Mouse (Mus musculus): ENCODE data around the gene Nkx3-2. TPM values are rescaled to one million over a fixed set of nuclear protein-coding genes. Genes with fewer than 3 reads are reported as not detected.

Gene Nkx3-2
- total and polyA plus RNA-seq, 2 experiments from 2014 or later, result not detected

- Histone ChIP-seq H3K27ac (ENCODE audit: low read depth, low read length) (no peak overlapping the region), H3K9me3 (ENCODE audit: low read length) (no peaks in the 10 kb centered on the region), H3K27me3 (ENCODE audit: insufficient read depth, low read length) (peaks cover 1% of the 10 kb centered on the region; the same call in 1 of the 2 replicates), H3K36me3 (ENCODE audit: insufficient read depth, low read length) (no peaks in the 10 kb centered on the region), H3K4me1 (ENCODE audit: insufficient read depth, low read length) (no peaks in the 10 kb centered on the region), H3K4me2 (ENCODE audit: low read depth, low read length, poor library complexity, severe bottlenecking) (no peak overlapping the region), H3K4me3 (ENCODE audit: low read depth, low read length) (no peak overlapping the region), H3K9ac (replicated peaks; ENCODE audit: low read length, poor library complexity, severe bottlenecking) (no peak overlapping the region)
- no peak for TF ChIP-seq CTCF (IDR thresholded peaks at IDR 0.05)
- DNase-seq (ENCODE audit: low spot score) (no peak), ATAC-seq (ENCODE audit: low FRiP score) (no peak)
- WGBS, result 75% methylated on average over 6 of the region's 6 CpGs
Observed at GRCm38 (mm10) chr5:41738817-41739216, 25.5 kb downstream of the Nkx3-2 start.

- H3K4me2 ChIP-seq (ENCODE audit: low read depth, low read length, poor library complexity, severe bottlenecking), result no peak overlapping the region
- no peak overlapping the region for H3K9ac ChIP-seq (replicated peaks; ENCODE audit: low read length, poor library complexity, severe bottlenecking)
- no peak for DNase-seq (ENCODE audit: low spot score)
- no peak overlapping the region for H3K27ac ChIP-seq (ENCODE audit: low read depth, low read length)
- no peaks in the 10 kb centered on the region for H3K4me1 ChIP-seq (ENCODE audit: insufficient read depth, low read length)
- H3K9me3 ChIP-seq (ENCODE audit: low read length), result no peaks in the 10 kb centered on the region
- H3K4me3 ChIP-seq (ENCODE audit: low read depth, low read length), result no peak overlapping the region
- WGBS, result 44% methylated on average over 5 of the region's 5 CpGs
- no peaks in the 10 kb centered on the region for H3K36me3 ChIP-seq (ENCODE audit: insufficient read depth, low read length)
- H3K27me3 ChIP-seq (ENCODE audit: insufficient read depth, low read length), result no peaks in the 10 kb centered on the region
- TF ChIP-seq CTCF (IDR thresholded peaks at IDR 0.05), result no peak
- no peak for ATAC-seq (ENCODE audit: low FRiP score)
Observed at GRCm38 (mm10) chr5:41737039-41737438, 27.3 kb downstream of the Nkx3-2 start.

- no peak for TF ChIP-seq CTCF (IDR thresholded peaks at IDR 0.05)
- 89% methylated on average over 1 of the region's 1 CpGs for WGBS
- Histone ChIP-seq H3K9me3 (ENCODE audit: low read length) (no peaks in the 10 kb centered on the region), H3K9ac (replicated peaks; ENCODE audit: low read length, poor library complexity, severe bottlenecking) (no peak overlapping the region), H3K27me3 (ENCODE audit: insufficient read depth, low read length) (no peaks in the 10 kb centered on the region), H3K4me3 (ENCODE audit: low read depth, low read length) (no peak overlapping the region), H3K4me1 (ENCODE audit: insufficient read depth, low read length) (no peaks in the 10 kb centered on the region), H3K27ac (ENCODE audit: low read depth, low read length) (no peak overlapping the region), H3K36me3 (ENCODE audit: insufficient read depth, low read length) (no peaks in the 10 kb centered on the region), H3K4me2 (ENCODE audit: low read depth, low read length, poor library complexity, severe bottlenecking) (no peak overlapping the region)
- no peak for ATAC-seq (ENCODE audit: low FRiP score)
- DNase-seq (ENCODE audit: low spot score), result no peak
Observed at GRCm38 (mm10) chr5:41727017-41727416, 37.3 kb downstream of the Nkx3-2 start.

GRCm38 (mm10) chr5:41725573-41725972 lies 38.7 kb downstream of the Nkx3-2 start:
- no peaks in the 10 kb centered on the region for H3K4me1 ChIP-seq (ENCODE audit: insufficient read depth, low read length)
- DNase-seq (ENCODE audit: low spot score) (no peak), ATAC-seq (ENCODE audit: low FRiP score) (no peak)
- no peaks in the 10 kb centered on the region for H3K9me3 ChIP-seq (ENCODE audit: low read length)
- TF ChIP-seq CTCF (IDR thresholded peaks at IDR 0.05), result no peak
- H3K36me3 ChIP-seq (ENCODE audit: insufficient read depth, low read length), result no peaks in the 10 kb centered on the region
- H3K27me3 ChIP-seq (ENCODE audit: insufficient read depth, low read length), result no peaks in the 10 kb centered on the region
- no peak overlapping the region for H3K4me2 ChIP-seq (ENCODE audit: low read depth, low read length, poor library complexity, severe bottlenecking)
- no peak overlapping the region for H3K4me3 ChIP-seq (ENCODE audit: low read depth, low read length)
- H3K9ac ChIP-seq (replicated peaks; ENCODE audit: low read length, poor library complexity, severe bottlenecking), result no peak overlapping the region
- 50% methylated on average over 6 of the region's 6 CpGs for WGBS
- H3K27ac ChIP-seq (ENCODE audit: low read depth, low read length), result no peak overlapping the region

Other genes with a start within 250 kb of the Nkx3-2 start
- gene Rab28, start 56.3 kb downstream of the Nkx3-2 start, total RNA-seq (2014; rRNA removed), result 51.4 and 60.7 TPM in 2 replicates
- gene Rab28, start 56.3 kb downstream of the Nkx3-2 start, polyA plus RNA-seq (2015; fragmentation: Nextera tagmentation; extraction: Ambion mirVana), result 39.6 and 43.4 TPM in 2 replicates
- 16.6 and 20.0 TPM in 2 replicates for gene Bod1l, start 79.8 kb upstream of the Nkx3-2 start, total RNA-seq (2014; rRNA removed)
- 24.2 and 30.6 TPM in 2 replicates for gene Bod1l, start 79.8 kb upstream of the Nkx3-2 start, polyA plus RNA-seq (2015; fragmentation: Nextera tagmentation; extraction: Ambion mirVana)